Mouse (Mus musculus): ENCODE results near the gene Bgn.

DNA sequence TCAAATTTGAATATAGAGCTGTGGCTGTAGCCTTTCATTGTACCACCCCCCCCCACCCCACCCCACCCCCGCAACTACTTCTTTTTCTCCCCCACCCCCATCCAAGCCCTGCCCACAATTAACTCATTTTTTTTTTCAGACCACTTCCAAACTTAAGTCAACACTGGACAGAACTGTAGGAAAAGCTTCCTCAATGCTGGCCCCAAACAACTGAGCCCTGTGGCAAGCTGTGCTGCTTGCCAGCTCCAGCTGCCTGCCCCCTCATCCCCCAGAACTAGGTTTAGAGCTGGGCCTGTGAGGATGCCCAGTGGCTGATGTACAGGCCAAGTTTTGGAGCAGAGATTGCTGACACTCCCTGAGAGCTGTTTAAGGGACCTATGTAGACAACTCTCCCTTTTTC is 14.7 kb upstream of the Bgn start:
- TF ChIP-seq POLR2A (IDR thresholded peaks at IDR 0.05; ENCODE audit: borderline replicate concordance, extremely low read depth, low read depth, low read length): no peak
- no peak for TF ChIP-seq CTCF (IDR thresholded peaks at IDR 0.05; ENCODE audit: insufficient read depth, low read length)
